Mouse (Mus musculus): ENCODE data around the gene Maml3.
A peak's percentile ranks its signal among the peaks of the same experiment; 100 is the strongest.

- TF ChIP-seq POLR2A (IDR thresholded peaks at IDR 0.05; ENCODE audit: borderline replicate concordance, low read depth, low read length), result peak; percentile 92
- TF ChIP-seq CTCF (IDR thresholded peaks at IDR 0.05; ENCODE audit: low read depth, low read length), result no peak
Measured at GRCm38 (mm10) chr3:52069304-52070162, 35.3 kb downstream of the Maml3 start.
